Mouse (Mus musculus): ENCODE results near the gene Isca2. TPM values are rescaled to one million over a fixed set of nuclear protein-coding genes. Genes with fewer than 3 reads are reported as not detected.

Gene Isca2
- total RNA-seq (2023): 10 to 100 TPM; 37.7 to 46.0 TPM

DNA sequence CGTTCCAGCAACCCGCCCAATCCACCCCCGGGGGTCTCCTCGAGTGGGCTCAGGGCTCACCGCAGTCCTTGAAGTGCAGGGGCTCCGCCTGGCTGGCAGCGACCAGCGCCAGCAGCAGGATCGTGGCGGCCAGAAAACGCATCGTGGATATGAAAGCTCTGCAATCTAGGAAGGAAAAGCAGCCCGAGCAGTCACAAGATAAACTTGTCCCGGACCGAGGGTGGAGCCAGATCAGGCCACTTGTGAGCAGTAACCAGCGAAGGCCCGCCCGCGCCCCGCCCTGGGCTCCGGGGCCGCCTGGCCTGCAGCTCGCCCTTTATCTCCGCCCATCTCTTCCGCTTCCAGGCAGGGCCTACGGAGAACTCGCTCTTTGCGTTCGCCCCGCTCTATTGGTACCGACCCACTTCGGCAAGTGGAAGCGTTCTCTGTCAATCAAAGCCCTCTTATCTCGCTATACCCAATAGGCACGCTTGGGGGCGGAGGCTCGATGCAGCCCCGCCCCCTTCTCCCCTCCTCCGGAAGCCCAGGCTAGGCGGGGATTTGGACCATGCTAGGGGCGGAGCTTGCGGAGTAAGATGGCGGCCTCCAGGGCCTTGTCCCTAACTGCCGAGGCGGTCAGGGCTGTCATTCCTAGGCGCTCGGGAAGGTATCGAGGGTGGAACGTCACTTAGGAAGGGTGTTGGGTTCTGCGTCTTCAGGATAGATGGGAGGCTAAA is at the start of gene Isca2, which contains the start of gene Npc2:
Gene Isca2, plus strand, starts transcription at position 526 of the 716 bp plus-strand sequence.
Gene Npc2, minus strand, starts transcription at position 427 of the 716 bp plus-strand sequence.

Other genes with a start within 250 kb of the Isca2 start
- gene Vsx2, start 203.5 kb upstream of the Isca2 start, total RNA-seq (2023): not detected
- gene Abcd4, start 155.8 kb upstream of the Isca2 start, total RNA-seq (2023): 1 to 10 TPM; 7.2 to 7.8 TPM
- gene Vrtn, start 132.2 kb upstream of the Isca2 start, total RNA-seq (2023): not detected
- gene Syndig1l, start 74.4 kb upstream of the Isca2 start, total RNA-seq (2023): not detected
- 100 to 1,000 TPM in 1 of 2 experiments, 10 to 100 TPM in 1; 89.5 to 118 TPM for gene Npc2, start 99 bp upstream of the Isca2 start, total RNA-seq (2023)
- gene Ltbp2, start 103.3 kb downstream of the Isca2 start, total RNA-seq (2023): under 1 TPM; 0.07 to 0.55 TPM
- gene Fcf1, start 197.6 kb downstream of the Isca2 start, total RNA-seq (2023): 10 to 100 TPM; 42.1 to 48.3 TPM
- gene Arel1, start 197.6 kb downstream of the Isca2 start, total RNA-seq (2023): 10 to 100 TPM; 35.3 to 39.6 TPM
- 10 to 100 TPM; 29.8 to 34.5 TPM for gene Ylpm1, start 223.1 kb downstream of the Isca2 start, total RNA-seq (2023)

All from neutrophil, adult 59 days (primary cell).